Mouse (Mus musculus): ENCODE measurements around the gene Pls1. TPM values are rescaled to one million over a fixed set of nuclear protein-coding genes. Genes with fewer than 3 reads are reported as not detected.
A peak's percentile ranks its signal among the peaks of the same experiment; 100 is the strongest.

Pls1 gene
- 1.9 and 2.3 TPM in 2 replicates for total RNA-seq (2017)

DNA sequence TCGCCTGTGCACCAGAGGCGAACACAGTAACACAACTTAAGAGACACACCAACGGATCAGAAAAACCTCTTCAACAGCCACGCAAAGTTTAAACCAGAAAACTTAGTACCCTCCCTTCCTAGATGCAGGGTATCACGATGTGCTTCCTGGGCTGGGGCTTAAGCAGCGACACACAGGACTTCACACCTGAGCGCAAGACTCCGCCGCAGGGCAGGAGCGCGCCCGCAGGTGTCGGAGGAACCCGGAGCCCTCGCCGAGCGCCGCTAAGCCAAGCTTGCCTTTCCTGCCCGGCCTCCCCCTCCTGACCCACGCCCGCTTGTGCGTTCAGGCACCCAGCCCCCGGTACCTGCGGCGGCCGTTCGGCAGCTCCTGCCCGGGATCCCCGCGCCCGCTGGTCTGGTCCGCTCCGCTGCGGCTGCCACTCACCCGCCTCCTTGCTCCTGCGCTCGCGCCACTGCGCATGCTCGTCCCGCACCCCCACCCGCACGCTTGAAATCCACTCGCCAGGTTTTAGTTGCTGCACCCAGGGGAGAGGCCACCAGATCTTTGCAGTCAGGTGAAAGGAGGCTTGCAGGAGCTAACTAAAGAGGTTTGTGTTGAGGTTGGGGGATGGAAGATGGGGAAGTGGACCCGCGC is at the start of gene Pls1:
Gene Pls1, minus strand, starts transcription at position 487 of the 636 bp plus-strand sequence.
- ATAC-seq (ENCODE audit: extremely low read depth, insufficient number of reproducible peaks, low FRiP score, poor library complexity, severe bottlenecking) = peak; percentile 36; the same call in 1 of the 2 replicates

DNA sequence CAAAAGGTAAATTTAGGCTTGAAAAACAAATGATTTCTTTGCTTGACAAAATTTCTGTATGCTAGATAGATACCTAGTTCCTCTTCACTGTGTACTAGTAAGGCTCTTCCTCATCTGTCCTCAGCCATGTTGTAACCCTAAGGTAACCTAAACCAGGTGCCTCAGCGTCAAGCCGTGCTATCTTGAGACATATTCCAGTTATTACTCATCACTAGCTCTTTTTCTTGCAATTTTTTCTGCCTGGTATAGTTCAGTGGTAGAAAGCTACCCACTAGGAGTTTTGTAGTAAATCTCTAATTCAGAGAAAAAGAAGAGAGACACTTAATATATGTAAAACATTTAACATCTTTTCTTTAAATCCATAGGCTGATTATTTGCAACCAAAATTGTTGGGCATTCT is 37.6 kb upstream of the Pls1 start:
- ATAC-seq (ENCODE audit: extremely low read depth, insufficient number of reproducible peaks, low FRiP score, poor library complexity, severe bottlenecking) = no peak

DNA sequence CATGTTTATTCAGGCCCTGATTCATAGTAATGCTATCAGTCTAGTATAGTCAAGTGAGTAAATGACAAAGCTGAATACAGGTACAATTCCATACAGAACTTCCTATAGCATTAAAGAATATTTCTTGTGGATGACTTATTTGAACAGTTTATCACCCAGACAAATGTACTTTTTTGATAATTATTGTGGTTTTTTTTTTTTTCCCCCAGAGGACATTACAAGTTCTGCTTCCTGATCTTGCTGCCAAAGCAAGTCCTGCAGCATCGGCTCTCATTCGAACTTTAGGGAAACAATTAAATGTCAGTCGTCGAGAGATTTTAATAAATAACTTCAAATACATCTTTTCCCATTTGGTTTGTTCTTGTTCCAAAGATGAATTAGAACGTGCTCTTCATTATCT is 33.1 kb upstream of the Pls1 start:
- ATAC-seq (ENCODE audit: extremely low read depth, insufficient number of reproducible peaks, low FRiP score, poor library complexity, severe bottlenecking) = no peak

- no peak; the same call in 1 of the 2 replicates for ATAC-seq (ENCODE audit: extremely low read depth, insufficient number of reproducible peaks, low FRiP score, poor library complexity, severe bottlenecking)
Observed at GRCm38 (mm10) chr9:95858027-95858570, 13.0 kb upstream of the Pls1 start.

GRCm38 (mm10) chr9:95857414-95858026 is 12.4 kb upstream of the Pls1 start, which contains the start of gene Atr:
Gene Atr (plus strand): TSS chr9:95857597.
- peak; percentile 91 for ATAC-seq (ENCODE audit: extremely low read depth, insufficient number of reproducible peaks, low FRiP score, poor library complexity, severe bottlenecking)

DNA sequence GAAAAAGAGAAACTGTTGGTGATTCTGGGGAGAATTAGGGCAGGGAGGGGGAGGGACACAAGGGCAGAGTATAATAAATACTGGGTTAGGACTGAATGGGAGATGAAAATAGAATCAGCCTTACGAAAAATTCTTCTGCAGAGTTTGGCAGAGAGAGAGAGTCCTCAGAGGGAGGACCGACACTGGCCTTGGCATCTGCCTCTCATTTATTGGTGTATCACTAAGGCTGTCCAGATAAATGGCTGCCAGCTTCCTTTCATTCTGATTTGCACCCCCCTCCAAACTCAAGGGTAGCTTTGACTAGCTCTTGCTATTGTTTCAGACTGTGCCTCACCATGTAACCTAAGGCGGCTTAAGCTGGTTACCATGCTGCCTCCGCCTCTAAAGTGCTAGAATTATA is 10.9 kb upstream of the Pls1 start:
- no peak for ATAC-seq (ENCODE audit: extremely low read depth, insufficient number of reproducible peaks, low FRiP score, poor library complexity, severe bottlenecking)

- ATAC-seq (ENCODE audit: extremely low read depth, insufficient number of reproducible peaks, low FRiP score, poor library complexity, severe bottlenecking) = no peak
Observed at GRCm38 (mm10) chr9:95854891-95855290, 9.8 kb upstream of the Pls1 start.

DNA sequence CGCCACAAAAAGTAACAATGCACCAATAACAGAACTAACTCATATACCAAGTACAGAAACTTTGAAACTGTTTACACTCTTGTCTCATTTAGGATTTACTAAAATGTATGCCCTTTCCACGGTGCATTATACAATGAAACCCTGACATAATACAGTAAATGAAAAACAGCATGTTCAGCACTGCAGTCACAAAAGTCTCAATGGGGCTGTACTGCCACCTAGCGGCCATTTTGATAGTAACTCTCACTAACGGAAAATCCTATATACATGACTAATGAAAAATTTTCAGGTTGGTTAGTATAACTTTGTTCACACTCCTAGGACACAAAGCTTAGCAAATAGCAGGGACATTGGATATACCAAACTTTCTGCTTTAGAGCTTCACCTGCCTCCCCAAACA is 7.8 kb upstream of the Pls1 start:
- peak; percentile 67; the same call in 1 of the 2 replicates for ATAC-seq (ENCODE audit: extremely low read depth, insufficient number of reproducible peaks, low FRiP score, poor library complexity, severe bottlenecking)

- no peak for ATAC-seq (ENCODE audit: extremely low read depth, insufficient number of reproducible peaks, low FRiP score, poor library complexity, severe bottlenecking)
Observed at GRCm38 (mm10) chr9:95851671-95852070, 6.6 kb upstream of the Pls1 start.

GRCm38 (mm10) chr9:95845711-95846110 is 600 bp upstream of the Pls1 start:
- ATAC-seq (ENCODE audit: extremely low read depth, insufficient number of reproducible peaks, low FRiP score, poor library complexity, severe bottlenecking) = no peak

- no peak for ATAC-seq (ENCODE audit: extremely low read depth, insufficient number of reproducible peaks, low FRiP score, poor library complexity, severe bottlenecking)
Observed at GRCm38 (mm10) chr9:95839424-95839823, 5.7 kb downstream of the Pls1 start.

GRCm38 (mm10) chr9:95835741-95836140 is 9.4 kb downstream of the Pls1 start:
- peak; percentile 17; the same call in 1 of the 2 replicates for ATAC-seq (ENCODE audit: extremely low read depth, insufficient number of reproducible peaks, low FRiP score, poor library complexity, severe bottlenecking)

DNA sequence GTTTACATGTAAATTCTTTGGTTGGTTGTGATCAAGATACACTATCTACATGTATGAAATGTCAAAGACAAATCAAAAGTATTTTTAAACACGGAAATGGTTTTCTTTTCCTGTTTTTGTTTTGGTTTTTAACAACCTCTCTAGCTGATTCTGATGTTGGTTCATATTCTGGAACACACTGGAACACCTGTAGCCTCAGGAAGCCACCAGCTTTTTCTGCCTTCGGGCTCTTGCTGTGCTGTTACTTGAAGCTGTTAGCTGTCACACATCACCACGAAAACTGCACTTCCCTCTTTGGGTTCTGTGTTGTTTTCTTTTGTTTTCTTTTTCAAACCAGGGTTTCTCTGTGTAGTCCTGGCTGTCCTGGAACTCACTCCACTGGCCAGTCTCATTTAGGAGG is 10.3 kb downstream of the Pls1 start:
- no peak; the same call in 1 of the 2 replicates for ATAC-seq (ENCODE audit: extremely low read depth, insufficient number of reproducible peaks, low FRiP score, poor library complexity, severe bottlenecking)

GRCm38 (mm10) chr9:95832758-95833157 is 12.4 kb downstream of the Pls1 start:
- no peak for ATAC-seq (ENCODE audit: extremely low read depth, insufficient number of reproducible peaks, low FRiP score, poor library complexity, severe bottlenecking)

DNA sequence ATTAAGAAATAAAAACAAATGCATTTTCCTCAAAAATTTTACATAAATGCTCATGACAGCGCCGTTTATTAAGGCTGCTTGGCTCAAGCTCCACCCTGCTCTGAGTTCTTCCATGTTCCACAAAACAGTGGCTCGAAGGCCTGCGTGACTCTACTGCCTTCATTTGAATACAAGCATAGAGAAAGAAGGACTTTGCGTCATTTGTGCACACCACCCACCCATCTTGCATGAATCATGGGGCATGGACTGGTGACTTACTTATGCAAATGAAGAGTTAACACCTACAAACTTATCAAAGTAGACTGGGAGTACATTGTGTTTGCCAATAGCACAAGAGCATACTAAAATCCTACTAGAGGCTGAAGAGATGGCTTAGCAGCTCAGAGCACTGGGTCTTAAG is 17.5 kb downstream of the Pls1 start:
- ATAC-seq (ENCODE audit: extremely low read depth, insufficient number of reproducible peaks, low FRiP score, poor library complexity, severe bottlenecking) = no peak

DNA sequence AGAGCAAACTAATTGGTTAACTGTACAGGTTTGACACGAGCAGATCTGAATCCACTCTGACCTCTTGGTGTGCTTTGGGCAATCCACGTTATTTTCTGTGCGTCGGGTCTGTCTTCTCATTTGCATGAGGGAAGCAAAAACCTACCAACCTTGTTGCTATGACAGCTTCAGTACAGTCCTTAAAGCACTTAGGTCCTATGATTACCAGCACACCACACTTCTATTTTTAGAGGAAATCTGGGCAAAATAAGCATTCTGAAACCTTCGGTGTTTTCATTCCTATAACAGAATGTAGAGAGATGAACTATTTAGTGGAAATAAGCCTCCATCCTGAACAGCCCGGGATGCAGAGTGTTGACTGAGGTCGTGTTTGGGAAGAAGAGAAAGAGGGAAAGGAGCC is 22.6 kb downstream of the Pls1 start:
- ATAC-seq (ENCODE audit: extremely low read depth, insufficient number of reproducible peaks, low FRiP score, poor library complexity, severe bottlenecking) = no peak

DNA sequence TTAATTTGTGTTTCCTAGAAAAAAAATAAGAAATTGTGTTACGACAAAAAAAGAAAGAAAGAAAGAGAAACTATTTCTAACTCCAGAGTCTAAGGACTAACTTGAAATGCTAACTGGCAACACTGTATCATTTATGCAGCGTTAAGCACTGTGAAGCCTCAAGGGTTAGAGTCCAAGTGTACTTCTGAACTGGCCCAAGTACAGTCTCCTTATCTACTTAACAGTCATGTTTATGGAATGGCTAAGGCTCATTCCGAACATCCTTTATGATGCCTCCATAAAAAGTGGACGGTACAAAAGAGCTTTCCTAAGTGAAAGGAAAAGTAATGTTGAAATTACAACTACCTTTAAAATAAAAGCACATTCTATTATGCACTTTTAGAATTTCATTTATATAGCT is 29.4 kb downstream of the Pls1 start:
- no peak for ATAC-seq (ENCODE audit: extremely low read depth, insufficient number of reproducible peaks, low FRiP score, poor library complexity, severe bottlenecking)

DNA sequence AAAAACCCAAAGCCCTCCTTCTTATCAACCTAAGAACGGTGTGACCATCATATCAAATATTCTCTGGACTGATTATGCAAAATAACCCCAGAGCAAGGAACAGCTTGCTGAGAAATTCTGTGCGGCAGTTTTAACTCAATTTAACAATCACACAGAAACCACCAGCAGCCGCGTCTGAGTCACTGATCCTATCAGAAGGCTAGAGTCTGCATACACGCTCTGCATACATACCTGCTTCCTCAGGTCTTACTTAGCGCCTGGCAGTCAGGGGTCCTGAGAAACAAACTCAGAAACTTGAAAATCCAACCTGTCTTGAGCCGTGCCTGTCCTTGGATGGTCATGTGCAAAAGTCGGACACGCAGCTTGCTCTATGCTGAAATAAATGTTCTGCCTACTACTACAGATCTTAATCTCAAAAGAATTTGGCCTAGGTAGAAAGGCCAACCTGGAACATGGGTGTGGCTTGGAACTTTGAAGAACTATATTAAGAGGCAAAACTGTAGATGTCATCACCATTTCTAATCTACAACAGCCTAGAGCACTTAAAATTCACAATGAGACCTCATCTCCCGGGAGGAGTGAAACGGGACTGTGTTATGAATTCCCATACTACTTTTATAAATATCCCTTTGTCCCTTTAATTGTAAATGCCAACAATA is 30.0 kb downstream of the Pls1 start:
- no peak for ATAC-seq (ENCODE audit: extremely low read depth, insufficient number of reproducible peaks, low FRiP score, poor library complexity, severe bottlenecking)

- ATAC-seq (ENCODE audit: extremely low read depth, insufficient number of reproducible peaks, low FRiP score, poor library complexity, severe bottlenecking) = no peak
Observed at GRCm38 (mm10) chr9:95813721-95814531, 31.2 kb downstream of the Pls1 start.

All from neutrophil, adult 5-6 weeks (primary cell).